Mouse (Mus musculus) lung, embryonic 16.5 days (tissue): ENCODE measurements at regions not wholly inside any gene's neighbourhood (a gene's known extent, or its start where the extent isn't known, plus 50 kb on each side); places are given as distances from the start of the nearest gene placed in this dataset.

Experiments
- ATAC-seq: fragments of 200-750 bp; cut with Nextera tagmentation; 2 replicates; pipeline ENCODE4 v1.8.0; 2017; ENCODE audit warnings: low read depth, mild to moderate bottlenecking, moderate library complexity
- H3K27ac ChIP-seq: fragments of 300-500 bp; sonication (generic); 2 replicates; pipeline ENCODE4 v1.5.1; 2014; ENCODE audit warnings: mild to moderate bottlenecking, control low read depth, low read length
- H3K27me3 ChIP-seq: fragments of 300-500 bp; sonication (generic); 2 replicates; pipeline ENCODE4 v1.6.1; 2014; ENCODE audit warnings: low read depth, low read length, mixed read lengths; ENCODE audit not compliant: control insufficient read depth, insufficient read depth
- H3K36me3 ChIP-seq: fragments of 300-500 bp; sonication (generic); 2 replicates; pipeline ENCODE4 v1.6.1; 2014; ENCODE audit warnings: low read length; ENCODE audit not compliant: control insufficient read depth, insufficient read depth
- H3K4me1 ChIP-seq: fragments of 300-500 bp; sonication (generic); replicated peaks from 2 replicates; pipeline ENCODE4 v1.6.1; 2014; ENCODE audit warnings: low read length, mixed read lengths; ENCODE audit not compliant: control insufficient read depth, insufficient read depth
- H3K4me2 ChIP-seq: fragments of 300-500 bp; sonication (generic); 2 replicates; pipeline ENCODE4 v1.6.1; 2014; ENCODE audit warnings: low read depth, low read length, control low read depth
- H3K4me3 ChIP-seq: fragments of 300-500 bp; sonication (generic); 2 replicates; pipeline ENCODE4 v1.5.1; 2014; ENCODE audit warnings: mild to moderate bottlenecking, low read length, control low read depth
- H3K9ac ChIP-seq: fragments of 300-500 bp; sonication (generic); 2 replicates; pipeline ENCODE4 v1.6.1; 2014; ENCODE audit warnings: low read length, control low read depth
- H3K9me3 ChIP-seq: fragments of 300-500 bp; sonication (generic); 2 replicates; pipeline ENCODE4 v1.6.1; 2016; ENCODE audit warnings: low read length; ENCODE audit not compliant: control insufficient read depth
- WGBS: fragments of 180-500 bp; shearing (Covaris S2); extraction: QIAGEN DNeasy Blood & Tissue Kit; methylation state at CpG from one replicate; pipeline ENCODE4 v1.1.7; 2014; 5-methylcytosine and 5-hydroxymethylcytosine counted together

DNA sequence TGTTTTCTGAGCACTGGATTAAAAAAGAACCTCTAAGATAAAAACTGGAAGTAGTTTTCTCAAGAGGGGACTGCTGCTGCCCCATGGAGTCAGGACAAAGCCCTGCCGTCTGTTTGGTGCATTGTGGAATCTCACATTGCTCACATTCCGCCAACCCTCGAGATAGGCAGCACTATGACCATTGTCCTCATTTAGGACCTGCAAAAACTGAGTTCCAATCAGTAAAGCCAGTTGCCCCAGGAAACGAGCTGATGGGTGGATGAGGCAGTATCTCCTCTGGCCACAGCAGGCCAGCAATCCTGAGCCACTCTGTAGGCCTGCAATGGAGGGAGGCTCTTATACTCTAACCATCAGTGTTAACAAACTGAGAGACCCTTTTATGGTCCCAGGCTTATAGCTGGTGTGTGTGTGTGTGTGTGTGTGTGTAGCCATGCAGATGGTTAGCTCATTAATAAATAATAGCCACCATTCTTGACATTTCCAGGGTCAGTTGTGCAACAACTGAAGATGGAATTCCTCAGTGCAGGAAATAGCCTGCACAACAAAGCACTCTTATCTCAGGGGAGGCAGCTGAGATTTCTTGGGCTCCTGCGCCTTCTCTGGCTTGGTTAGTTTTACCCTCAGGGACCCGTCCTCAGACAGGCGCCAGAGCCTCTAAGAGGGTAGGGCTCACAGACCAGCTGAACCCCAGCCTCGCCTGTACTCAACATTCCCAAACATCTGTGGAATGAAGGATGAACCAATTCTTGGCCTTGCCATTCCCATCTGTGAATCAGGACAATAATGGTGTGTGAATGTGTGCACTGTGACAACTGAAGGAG, 52.4 kb upstream of the Mycn start:
- 0 out of 2 replicates have a peak overlapping the region, but pooled peaks have one; percentile 0 for H3K27ac ChIP-seq
- WGBS: 33% methylated on average over 8 of the region's 8 CpGs
- H3K4me2 ChIP-seq: no peak overlapping the region
- peaks cover 15% of the 10 kb centered on the region for H3K4me1 ChIP-seq
- no peak overlapping the region for H3K9ac ChIP-seq
- no peak overlapping the region for H3K4me3 ChIP-seq
- peak; percentile 62 for ATAC-seq
- H3K27me3 ChIP-seq: no peaks in the 10 kb centered on the region
- no peaks in the 10 kb centered on the region for H3K36me3 ChIP-seq
- no peaks in the 10 kb centered on the region for H3K9me3 ChIP-seq
